Mouse (Mus musculus) urinary bladder, adult 2 months (tissue): ENCODE results near the gene Spdef. TPM values are rescaled to one million over a fixed set of nuclear protein-coding genes. Genes with fewer than 3 reads are reported as not detected.

Experiments used
- DNase-seq: peaks from one replicate; pipeline ENCODE4 v3.0.0; 2022; ENCODE audit warnings: low spot score
- polyA plus RNA-seq: library from polyadenylated mRNA; depleted of rRNA; stranded (reverse); fragments of >200 nt; gene quantifications from 2 replicates; pipeline ENCODE4 v1.2.3, GENCODE M21; 2012; rRNA removed

Gene Spdef
- 0.17 and 0.21 TPM in 2 replicates for polyA plus RNA-seq

- no peak for DNase-seq
Measured at GRCm38 (mm10) chr17:27728770-27729169, at the start of gene Spdef. Gene Spdef (minus strand): TSS chr17:27728955.

- DNase-seq = no peak
Measured at GRCm38 (mm10) chr17:27777823-27778222, 49.1 kb upstream of the Spdef start.

GRCm38 (mm10) chr17:27774198-27774597 lies 45.4 kb upstream of the Spdef start:
- DNase-seq = no peak

- DNase-seq = no peak
Measured at GRCm38 (mm10) chr17:27771616-27772015, 42.9 kb upstream of the Spdef start.

- DNase-seq = no peak
Measured at GRCm38 (mm10) chr17:27768817-27769542, 40.2 kb upstream of the Spdef start.

- DNase-seq = no peak
Measured at GRCm38 (mm10) chr17:27767543-27767942, 38.8 kb upstream of the Spdef start.

GRCm38 (mm10) chr17:27767120-27767519 lies 38.4 kb upstream of the Spdef start:
- DNase-seq = no peak

GRCm38 (mm10) chr17:27765066-27765465 lies 36.3 kb upstream of the Spdef start:
- DNase-seq = no peak

- no peak for DNase-seq
Measured at GRCm38 (mm10) chr17:27764453-27764852, 35.7 kb upstream of the Spdef start.

- no peak for DNase-seq
Measured at GRCm38 (mm10) chr17:27762884-27763283, 34.1 kb upstream of the Spdef start.

- no peak for DNase-seq
Measured at GRCm38 (mm10) chr17:27761639-27762336, 33.0 kb upstream of the Spdef start.

GRCm38 (mm10) chr17:27760169-27760568 lies 31.4 kb upstream of the Spdef start:
- DNase-seq = no peak

- DNase-seq = no peak
Measured at GRCm38 (mm10) chr17:27751314-27752202, 22.8 kb upstream of the Spdef start.

GRCm38 (mm10) chr17:27750451-27750942 lies 21.7 kb upstream of the Spdef start:
- DNase-seq = no peak

GRCm38 (mm10) chr17:27748123-27748522 lies 19.4 kb upstream of the Spdef start:
- no peak for DNase-seq

GRCm38 (mm10) chr17:27746446-27746845 lies 17.7 kb upstream of the Spdef start:
- no peak for DNase-seq

- DNase-seq = no peak
Measured at GRCm38 (mm10) chr17:27740961-27741360, 12.2 kb upstream of the Spdef start.

GRCm38 (mm10) chr17:27734344-27735073 lies 5.8 kb upstream of the Spdef start:
- no peak for DNase-seq

GRCm38 (mm10) chr17:27732694-27733093 lies 3.9 kb upstream of the Spdef start:
- DNase-seq = no peak

- DNase-seq = no peak
Measured at GRCm38 (mm10) chr17:27732152-27732551, 3.4 kb upstream of the Spdef start.

- DNase-seq = no peak
Measured at GRCm38 (mm10) chr17:27726527-27726926, 2.2 kb downstream of the Spdef start.
